ENCODE assay signal across 19 mouse cellular contexts in the genomic region with DNA sequence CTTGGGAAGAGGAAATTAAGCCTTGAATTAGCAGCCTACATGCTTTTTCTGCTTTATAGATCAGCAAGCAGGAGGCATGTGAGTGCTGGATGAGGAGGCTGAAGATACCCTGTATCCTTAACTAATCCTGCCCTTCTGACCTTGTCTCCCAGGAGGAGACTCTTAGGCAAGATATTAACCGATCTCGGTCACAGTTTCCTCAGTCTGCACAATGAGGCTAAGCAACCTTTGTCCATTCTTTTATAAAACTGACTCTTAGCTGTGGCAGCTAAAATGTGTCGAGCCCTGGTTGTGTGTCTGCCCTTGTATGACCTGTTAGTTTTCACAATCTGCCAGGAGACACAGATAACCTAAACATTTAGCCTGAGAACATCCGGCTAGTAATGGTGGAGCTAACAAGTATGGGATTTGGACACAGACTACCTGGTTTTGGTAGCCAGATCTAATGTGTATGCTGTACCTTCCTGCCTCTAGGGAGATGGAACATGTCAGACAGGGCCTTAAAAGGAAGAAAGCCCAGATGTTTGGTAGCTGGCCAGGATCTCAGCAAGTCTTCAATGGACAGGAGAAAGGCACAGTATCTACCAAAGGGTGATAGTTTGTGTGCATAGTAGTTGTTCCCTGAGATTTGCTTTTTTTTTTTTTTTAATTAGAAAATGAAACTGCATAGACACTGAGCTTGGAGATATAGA.
A peak's percentile ranks its signal among the peaks of the same experiment; 100 is the strongest.
DNase-seq lines count a peak whose midpoint lies in the region; ATAC-seq and TF ChIP-seq lines count a peak whose summit lies in the region.
"Had no signal": no experiment of that assay in that cellular context is flagged by ENCODE, and none has a peak within 500 bp of the region (broad histone marks: within the 10 kb centered on the region; RNA-seq: fewer than 3 reads in every experiment).

No protein-coding gene starts in this region.

- no peaks in the 10 kb centered on the region for H3K9me3 ChIP-seq in heart, embryonic 16.5 days (replicated peaks; ENCODE audit: control insufficient read depth, low read length)
- H3K9me3 ChIP-seq in limb, embryonic 15.5 days: no peaks in the 10 kb centered on the region
- no peaks in the 10 kb centered on the region for H3K9me3 ChIP-seq in limb, embryonic 10.5 days (replicated peaks)
- no peaks in the 10 kb centered on the region for H3K9me3 ChIP-seq in midbrain, postnatal 0 days (ENCODE audit: low read length)

- H3K27me3 ChIP-seq in heart, embryonic 16.5 days (ENCODE audit: control insufficient read depth, insufficient read depth, low read length): no peaks in the 10 kb centered on the region
- H3K27me3 ChIP-seq in limb, embryonic 15.5 days: no peaks in the 10 kb centered on the region
- H3K27me3 ChIP-seq in limb, embryonic 10.5 days (ENCODE audit: low read depth, poor library complexity, severe bottlenecking): peaks cover 15% of the 10 kb centered on the region; the same call in 1 of the 2 replicates
- no peaks in the 10 kb centered on the region for H3K27me3 ChIP-seq in midbrain, postnatal 0 days (ENCODE audit: insufficient read depth, low read length)
- H3K27me3 ChIP-seq: megakaryocyte, embryonic 14.5 days had no signal

- H3K4me2 ChIP-seq in heart, embryonic 16.5 days (ENCODE audit: low read depth, low read length): no peak overlapping the region
- H3K4me2 ChIP-seq in limb, embryonic 15.5 days: no peak overlapping the region
- H3K4me2 ChIP-seq in midbrain, postnatal 0 days (ENCODE audit: low read depth, low read length, poor library complexity, severe bottlenecking): no peak overlapping the region
- H3K4me2 ChIP-seq: hindbrain, embryonic 14.5 days; liver, embryonic 11.5 days had no signal

- H3K27ac ChIP-seq in heart, embryonic 16.5 days (ENCODE audit: low read length): peak overlapping the region; percentile 68
- H3K27ac ChIP-seq in limb, embryonic 15.5 days: peak overlapping the region; percentile 50; the same call in 1 of the 2 replicates
- no peak overlapping the region for H3K27ac ChIP-seq in limb, embryonic 10.5 days
- no peak overlapping the region for H3K27ac ChIP-seq in midbrain, postnatal 0 days (ENCODE audit: low read depth, low read length)
- H3K27ac ChIP-seq: hindbrain, embryonic 14.5 days; left cerebral cortex, adult 2 months had no signal

- 53% methylated on average over 4 of the region's 4 CpGs for WGBS in heart, embryonic 16.5 days
- 85% methylated on average over 4 of the region's 4 CpGs for WGBS in limb, embryonic 15.5 days
- WGBS in limb, embryonic 10.5 days: 85% methylated on average over 4 of the region's 4 CpGs
- 40% methylated on average over 4 of the region's 4 CpGs for WGBS in midbrain, postnatal 0 days

- no peak for DNase-seq in heart, postnatal 4 days
- no peak for DNase-seq in limb, embryonic 10.5 days (ENCODE audit: low spot score)
- peak; percentile 45 to 46 for DNase-seq in kidney, postnatal 25 days
- DNase-seq in midbrain, postnatal 0 days (ENCODE audit: low spot score): no peak
- DNase-seq: adrenal gland, adult 2 months; cerebellum, adult 8-10 months; layer of hippocampus, adult 9-11 months; midbrain, embryonic 14.5 days; spleen, adult 18-20 months; thymus, adult 18-20 months; thymus, postnatal 4 days had no signal

- no peak overlapping the region for H3K4me3 ChIP-seq in heart, embryonic 16.5 days (ENCODE audit: low read length)
- H3K4me3 ChIP-seq in limb, embryonic 15.5 days: no peak overlapping the region
- H3K4me3 ChIP-seq in limb, embryonic 10.5 days: no peak overlapping the region
- H3K4me3 ChIP-seq in midbrain, postnatal 0 days (ENCODE audit: low read depth, low read length): no peak overlapping the region
- H3K4me3 ChIP-seq: left cerebral cortex, adult 2 months; megakaryocyte, embryonic 14.5 days; myocyte had no signal

- no peak for TF ChIP-seq CTCF in midbrain, postnatal 0 days (IDR thresholded peaks at IDR 0.05)

- ATAC-seq in heart, embryonic 16.5 days (replicated peaks; ENCODE audit: extremely low read depth, insufficient read depth, low FRiP score): no peak
- no peak for ATAC-seq in limb, embryonic 15.5 days (ENCODE audit: insufficient number of reproducible peaks, low FRiP score, low TSS enrichment, low read depth)
- ATAC-seq in midbrain, postnatal 0 days (ENCODE audit: low FRiP score): no peak
- no peak for ATAC-seq in erythroblast, adult 5-6 weeks (replicated peaks; ENCODE audit: low FRiP score, poor library complexity, severe bottlenecking)

- H3K4me1 ChIP-seq in heart, embryonic 16.5 days (ENCODE audit: control insufficient read depth, insufficient read depth, low read length): peaks cover 50% of the 10 kb centered on the region
- H3K4me1 ChIP-seq in limb, embryonic 15.5 days: peaks cover 34% of the 10 kb centered on the region
- peaks cover 26% of the 10 kb centered on the region for H3K4me1 ChIP-seq in limb, embryonic 10.5 days
- H3K4me1 ChIP-seq in midbrain, postnatal 0 days (ENCODE audit: insufficient read depth, low read length): no peaks in the 10 kb centered on the region
- H3K4me1 ChIP-seq: megakaryocyte, embryonic 14.5 days had no signal

- no peak overlapping the region for H3K9ac ChIP-seq in heart, embryonic 16.5 days (ENCODE audit: low read length)
- no peak overlapping the region for H3K9ac ChIP-seq in limb, embryonic 15.5 days
- H3K9ac ChIP-seq in midbrain, postnatal 0 days (replicated peaks; ENCODE audit: low read length, poor library complexity, severe bottlenecking): no peak overlapping the region
- H3K9ac ChIP-seq: hindbrain, embryonic 14.5 days had no signal

- no peaks in the 10 kb centered on the region for H3K36me3 ChIP-seq in heart, embryonic 16.5 days (ENCODE audit: control insufficient read depth, insufficient read depth)
- no peaks in the 10 kb centered on the region for H3K36me3 ChIP-seq in limb, embryonic 15.5 days
- no peaks in the 10 kb centered on the region for H3K36me3 ChIP-seq in limb, embryonic 10.5 days
- no peaks in the 10 kb centered on the region for H3K36me3 ChIP-seq in midbrain, postnatal 0 days (ENCODE audit: insufficient read depth, low read length)

Comparison
In these comparisons a context has a peak if more than half of its experiments do, and no peak if none do; other contexts are left out.
1. H3K27ac ChIP-seq: peak in heart, embryonic 16.5 days (single experiment) and limb, embryonic 15.5 days (single experiment); none in limb, embryonic 10.5 days (single experiment) and midbrain, postnatal 0 days (single experiment).
2. DNase-seq: peak in kidney, postnatal 25 days (2 of 2); none in heart, postnatal 4 days (single experiment), limb, embryonic 10.5 days (single experiment) and midbrain, postnatal 0 days (single experiment).